Mouse (Mus musculus) liver, embryonic 14.5 days (tissue): ENCODE measurements at regions not wholly inside any gene's neighbourhood (a gene's known extent, or its start where the extent isn't known, plus 50 kb on each side); places are given as distances from the start of the nearest gene placed in this dataset.

Experiments
- CTCF ChIP-seq: IDR thresholded peaks from 2 replicates; pipeline ENCODE4 v1.5.1; 2016; ENCODE audit warnings: antibody characterized with exemption, low read depth, control low read depth
- EP300 ChIP-seq: IDR thresholded peaks from 2 replicates; pipeline ENCODE4 v1.6.1; 2016; ENCODE audit warnings: antibody characterized with exemption, low read depth

DNA sequence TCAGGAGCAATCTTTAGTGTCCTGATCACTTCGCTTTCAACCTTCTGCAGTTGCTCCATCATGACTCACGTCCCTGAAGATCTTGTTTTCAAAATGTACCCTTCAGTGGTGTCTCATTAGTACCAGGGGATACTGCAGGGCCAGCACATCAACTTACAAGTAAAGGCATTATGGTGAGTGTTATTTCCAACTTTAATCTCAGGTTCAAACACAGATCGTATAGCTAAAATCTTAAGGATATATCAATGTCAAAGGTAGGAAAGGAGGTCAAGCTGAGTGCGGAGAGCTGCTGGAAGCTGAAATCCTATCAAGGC is 687.8 kb upstream of the Nrsn1 start:
- TF ChIP-seq CTCF (no peak), EP300 (no peak)
